In genomic region chr10:14207616-14208015, GRCm38 (mm10) we compare ENCODE assay signal across 8 mouse cellular contexts.
DNase-seq lines count a peak whose midpoint lies in the region; ATAC-seq and TF ChIP-seq lines count a peak whose summit lies in the region.

No protein-coding gene starts in this region.

- TF ChIP-seq RAD21 in CH12.LX (IDR thresholded peaks at IDR 0.05; ENCODE audit: low read depth, low read length), result no peak; the same call in 1 of the 2 replicates

- H3K36me3 ChIP-seq in heart, embryonic 15.5 days, result no peaks in the 10 kb centered on the region
- no peaks in the 10 kb centered on the region for H3K36me3 ChIP-seq in heart, embryonic 12.5 days
- H3K36me3 ChIP-seq in CH12.LX (replicated peaks in 1 of 2; ENCODE audit: control insufficient read depth in 1 of 2, insufficient read depth in 1 of 2, low read length in 1 of 2), result no peaks in the 10 kb centered on the region
- H3K36me3 ChIP-seq in heart, embryonic 16.5 days (ENCODE audit: control insufficient read depth, insufficient read depth), result no peaks in the 10 kb centered on the region

- no peak for TF ChIP-seq CTCF in CH12.LX (conservative IDR thresholded peaks at IDR 0.05 in 1 of 2, IDR thresholded peaks at IDR 0.05 in 1 of 2; ENCODE audit: low read depth in 2 of 2, low read length in 2 of 2)

- no peak overlapping the region for H3K9ac ChIP-seq in heart, embryonic 15.5 days
- H3K9ac ChIP-seq in heart, embryonic 12.5 days, result no peak overlapping the region
- peak overlapping the region; percentile 7 for H3K9ac ChIP-seq in CH12.LX (ENCODE audit: insufficient read depth, low read depth)
- no peak overlapping the region for H3K9ac ChIP-seq in heart, embryonic 16.5 days (ENCODE audit: low read length)

- peak; percentile 96 for TF ChIP-seq EP300 in CH12.LX (IDR thresholded peaks at IDR 0.05; ENCODE audit: low read length)

- ATAC-seq in heart, embryonic 15.5 days (replicated peaks; ENCODE audit: insufficient number of reproducible peaks, insufficient read depth, low FRiP score, low read depth), result no peak
- ATAC-seq in heart, embryonic 12.5 days (ENCODE audit: insufficient number of reproducible peaks, low FRiP score), result no peak
- ATAC-seq in heart, embryonic 16.5 days (replicated peaks; ENCODE audit: extremely low read depth, insufficient read depth, low FRiP score), result peak; percentile 67
- ATAC-seq in cerebellum, adult (ENCODE audit: insufficient number of reproducible peaks, low FRiP score, low TSS enrichment), result no peak; the same call in 1 of the 2 replicates

- no peak for TF ChIP-seq POLR2A in CH12.LX (IDR thresholded peaks at IDR 0.05; ENCODE audit: low read depth, low read length)

- dilution Hi-C loops in CH12.LX (cut with MboI; ENCODE audit: extremely low pct_ligation_motif_present, extremely low pct_unique_long_range_greater_than_20kb, low sequenced_read_pairs), result no loop called here

- no peaks in the 10 kb centered on the region for H3K27me3 ChIP-seq in heart, embryonic 15.5 days
- no peaks in the 10 kb centered on the region for H3K27me3 ChIP-seq in heart, embryonic 12.5 days (replicated peaks)
- no peaks in the 10 kb centered on the region for H3K27me3 ChIP-seq in CH12.LX (replicated peaks)
- no peaks in the 10 kb centered on the region for H3K27me3 ChIP-seq in heart, embryonic 16.5 days (ENCODE audit: control insufficient read depth, insufficient read depth, low read length)

- in situ Hi-C loops in CH12.LX (cut with MboI; ENCODE audit: low pct_ligation_motif_present, low pct_unique_long_range_greater_than_20kb, low sequenced_read_pairs), result no loop called here

- peak; percentile 88 for DNase-seq in CH12.LX (ENCODE audit: extremely low read depth)
- DNase-seq in natural killer cell, adult 2 months (ENCODE audit: low spot score in 2 of 2), result peak; percentile 16 to 47
- no peak for DNase-seq in ovary, postnatal 36 days (ENCODE audit: low spot score)
- no peak for DNase-seq in kidney, adult 18-20 months

- H3K4me2 ChIP-seq in heart, embryonic 15.5 days, result no peak overlapping the region
- no peak overlapping the region for H3K4me2 ChIP-seq in heart, embryonic 12.5 days
- peak overlapping the region; percentile 16 for H3K4me2 ChIP-seq in CH12.LX (ENCODE audit: insufficient read depth, low read depth, poor library complexity, severe bottlenecking)
- 0 out of 2 replicates have a peak overlapping the region, but pooled peaks have one; percentile 7 for H3K4me2 ChIP-seq in heart, embryonic 16.5 days (ENCODE audit: low read depth, low read length)

- H3K27ac ChIP-seq in heart, embryonic 15.5 days, result 0 out of 2 replicates have a peak overlapping the region, but pooled peaks have one; percentile 9
- H3K27ac ChIP-seq in heart, embryonic 12.5 days (ENCODE audit: poor library complexity, severe bottlenecking), result no peak overlapping the region
- no peak overlapping the region for H3K27ac ChIP-seq in CH12.LX (ENCODE audit: insufficient read depth, low read depth)
- H3K27ac ChIP-seq in heart, embryonic 16.5 days (ENCODE audit: low read length), result peak overlapping the region; percentile 24; the same call in 1 of the 2 replicates

- H3K9me3 ChIP-seq in heart, embryonic 15.5 days (replicated peaks), result no peaks in the 10 kb centered on the region
- H3K9me3 ChIP-seq in heart, embryonic 12.5 days (replicated peaks), result no peaks in the 10 kb centered on the region
- no peaks in the 10 kb centered on the region for H3K9me3 ChIP-seq in CH12.LX (replicated peaks; ENCODE audit: low read length)
- H3K9me3 ChIP-seq in heart, embryonic 16.5 days (replicated peaks; ENCODE audit: control insufficient read depth, low read length), result no peaks in the 10 kb centered on the region

- H3K79me2 ChIP-seq in CH12.LX (replicated peaks; ENCODE audit: control insufficient read depth, extremely low read depth, insufficient read depth, poor library complexity, severe bottlenecking), result no peaks in the 10 kb centered on the region

- H3K4me3 ChIP-seq in heart, embryonic 15.5 days, result no peak overlapping the region
- H3K4me3 ChIP-seq in heart, embryonic 12.5 days, result no peak overlapping the region
- no peak overlapping the region for H3K4me3 ChIP-seq in CH12.LX (replicated peaks in 1 of 3; ENCODE audit: low read depth in 2 of 3, low read length in 2 of 3, poor library complexity in 1 of 3)
- H3K4me3 ChIP-seq in heart, embryonic 16.5 days (ENCODE audit: low read length), result no peak overlapping the region

- 46% methylated on average over 5 of the region's 5 CpGs for WGBS in heart, embryonic 15.5 days
- WGBS in heart, embryonic 12.5 days, result 50% methylated on average over 5 of the region's 5 CpGs
- WGBS in heart, embryonic 16.5 days, result 40% methylated on average over 5 of the region's 5 CpGs

- peaks cover 5% of the 10 kb centered on the region for H3K4me1 ChIP-seq in heart, embryonic 15.5 days (replicated peaks)
- H3K4me1 ChIP-seq in heart, embryonic 12.5 days (replicated peaks), result 0 out of 2 replicates have a peak, but pooled peaks cover 5% of the 10 kb centered on the region
- peaks cover 11 to 40% of the 10 kb centered on the region in 2 experiments; a peak in 3 of 4 replicates for H3K4me1 ChIP-seq in CH12.LX (ENCODE audit: control insufficient read depth in 1 of 2, insufficient read depth in 2 of 2)
- 0 out of 2 replicates have a peak, but pooled peaks cover 3% of the 10 kb centered on the region for H3K4me1 ChIP-seq in heart, embryonic 16.5 days (ENCODE audit: control insufficient read depth, insufficient read depth, low read length)

TF ChIP-seq in CH12.LX, 34 proteins besides CTCF, POLR2A, EP300 and RAD21:
- peak; percentile 20; the same call in 1 of the 2 replicates for TF ChIP-seq JUN (IDR thresholded peaks at IDR 0.05; ENCODE audit: insufficient read depth, low read depth, low read length)
- TF ChIP-seq USF2 (conservative IDR thresholded peaks at IDR 0.05; ENCODE audit: low read depth, low read length), result no peak
- TF ChIP-seq BHLHE40 (IDR thresholded peaks at IDR 0.05; ENCODE audit: low read depth, low read length), result peak; percentile 94
- TF ChIP-seq MYC (IDR thresholded peaks at IDR 0.05; ENCODE audit: low read depth, low read length), result peak; percentile 90
- TF ChIP-seq MAX (IDR thresholded peaks at IDR 0.05; ENCODE audit: low read length), result peak; percentile 80
- 0 out of 2 replicates have a peak, but pooled peaks have one; percentile 31 for TF ChIP-seq JUND (conservative IDR thresholded peaks at IDR 0.05; ENCODE audit: low read depth, low read length)
- no peak for TF ChIP-seq HCFC1 (IDR thresholded peaks at IDR 0.05; ENCODE audit: low read depth, low read length)
- no peak for TF ChIP-seq UBTF (IDR thresholded peaks at IDR 0.05; ENCODE audit: low read depth, low read length)
- peak; percentile 10; the same call in 1 of the 2 replicates for TF ChIP-seq CHD2 (IDR thresholded peaks at IDR 0.05; ENCODE audit: low read length)
- TF ChIP-seq TCF12 (IDR thresholded peaks at IDR 0.05; ENCODE audit: low read depth, low read length), result 0 out of 2 replicates have a peak, but pooled peaks have one; percentile 45
- peak; percentile 85 for TF ChIP-seq ETS1 (conservative IDR thresholded peaks at IDR 0.05; ENCODE audit: low read depth, low read length)
- peak; percentile 70 for TF ChIP-seq ELF1 (IDR thresholded peaks at IDR 0.05; ENCODE audit: low read depth, low read length)
- TF ChIP-seq SIN3A (IDR thresholded peaks at IDR 0.05; ENCODE audit: low read length), result 0 out of 2 replicates have a peak, but pooled peaks have one; percentile 44
- peak; percentile 83; the same call in 1 of the 2 replicates for TF ChIP-seq MEF2A (IDR thresholded peaks at IDR 0.05; ENCODE audit: borderline replicate concordance, low read depth, low read length)
- TF ChIP-seq ZNF384 (IDR thresholded peaks at IDR 0.05; ENCODE audit: low read depth, low read length), result peak; percentile 76
- peak; percentile 62 for TF ChIP-seq MXI1 (IDR thresholded peaks at IDR 0.05; ENCODE audit: low read depth, low read length)
- TF ChIP-seq PAX5 (IDR thresholded peaks at IDR 0.05; ENCODE audit: low read length), result no peak
- 0 out of 2 replicates have a peak, but pooled peaks have one; percentile 6 for TF ChIP-seq SMC3 (IDR thresholded peaks at IDR 0.05; ENCODE audit: low read depth, low read length)
- peak; percentile 95 for TF ChIP-seq MAZ (IDR thresholded peaks at IDR 0.05; ENCODE audit: low read depth, low read length)
- TF ChIP-seq ZMIZ1 (IDR thresholded peaks at IDR 0.05; ENCODE audit: low read depth, low read length), result no peak
- TF ChIP-seq GABPA (IDR thresholded peaks at IDR 0.05; ENCODE audit: insufficient replicate concordance, low read depth, low read length), result no peak
- peak; percentile 72; the same call in 1 of the 2 replicates for TF ChIP-seq TBP (conservative IDR thresholded peaks at IDR 0.05; ENCODE audit: low read depth, low read length)
- peak; percentile 98 for TF ChIP-seq IRF4 (IDR thresholded peaks at IDR 0.05; ENCODE audit: low read depth, low read length)

Comparison
In these comparisons a context has a peak if more than half of its experiments do, and no peak if none do; other contexts are left out.
1. H3K27ac ChIP-seq: peak in heart, embryonic 15.5 days (single experiment) and heart, embryonic 16.5 days (single experiment); none in heart, embryonic 12.5 days (single experiment) and CH12.LX (single experiment).
2. H3K4me2 ChIP-seq: peak in CH12.LX (single experiment) and heart, embryonic 16.5 days (single experiment); none in heart, embryonic 15.5 days (single experiment) and heart, embryonic 12.5 days (single experiment).
3. DNase-seq: peak in CH12.LX (single experiment) and natural killer cell, adult 2 months (2 of 2); none in ovary, postnatal 36 days (single experiment) and kidney, adult 18-20 months (single experiment).